Mouse (Mus musculus) cerebellum, adult 2 months (tissue): ENCODE measurements around the gene Dlec1. TPM values are rescaled to one million over a fixed set of nuclear protein-coding genes. Genes with fewer than 3 reads are reported as not detected.
A peak's percentile ranks its signal among the peaks of the same experiment; 100 is the strongest.

Experiments used
- DNase-seq, 2 experiments: peaks; one replicate each; pipeline ENCODE4 v3.0.0; 2021
- H3K27ac ChIP-seq: fragments of 200-500 bp; 2 replicates; pipeline ENCODE4 v1.5.1; 2012; ENCODE audit warnings: low read length, control low read depth, inconsistent platforms; ENCODE audit not compliant: insufficient read depth
- H3K27me3 ChIP-seq: fragments of 200-500 bp; 2 replicates; pipeline ENCODE4 v1.6.1; 2012; ENCODE audit warnings: inconsistent platforms, mild to moderate bottlenecking, low read length, moderate library complexity; ENCODE audit not compliant: control insufficient read depth, insufficient read depth
- H3K4me1 ChIP-seq: fragments of 200-500 bp; 2 replicates; pipeline ENCODE4 v1.6.1; 2011; ENCODE audit warnings: low read length; ENCODE audit not compliant: control insufficient read depth, insufficient read depth
- H3K4me3 ChIP-seq: fragments of 200-500 bp; replicated peaks from 2 replicates; pipeline ENCODE3; 2011; ENCODE audit warnings: mild to moderate bottlenecking, low read depth, low read length, control low read depth; ENCODE audit not compliant: insufficient read depth
- CTCF ChIP-seq: fragments of 200-500 bp; IDR thresholded peaks from 2 replicates; pipeline ENCODE4 v1.5.1; 2011; ENCODE audit warnings: low read depth, mild to moderate bottlenecking, control low read depth, low read length, moderate library complexity, borderline replicate concordance; ENCODE audit not compliant: insufficient read depth
- POLR2A ChIP-seq: fragments of 200-500 bp; IDR thresholded peaks from 2 replicates; pipeline ENCODE4 v1.6.1; 2011; ENCODE audit warnings: low read length, control low read depth, borderline replicate concordance; ENCODE audit not compliant: insufficient read depth
- WGBS: fragments of 180-500 bp; shearing (Covaris S2); methylation state at CpG from one replicate; pipeline ENCODE4 v1.1.7; 2018; 5-methylcytosine and 5-hydroxymethylcytosine counted together
- polyA plus RNA-seq: library from polyadenylated mRNA; depleted of rRNA; stranded (reverse); fragments of >200 nt; gene quantifications from 2 replicates; pipeline ENCODE4 v1.2.3, GENCODE M21; 2012

Dlec1 gene
- polyA plus RNA-seq, 1 experiment, result 2.1 TPM

DNA sequence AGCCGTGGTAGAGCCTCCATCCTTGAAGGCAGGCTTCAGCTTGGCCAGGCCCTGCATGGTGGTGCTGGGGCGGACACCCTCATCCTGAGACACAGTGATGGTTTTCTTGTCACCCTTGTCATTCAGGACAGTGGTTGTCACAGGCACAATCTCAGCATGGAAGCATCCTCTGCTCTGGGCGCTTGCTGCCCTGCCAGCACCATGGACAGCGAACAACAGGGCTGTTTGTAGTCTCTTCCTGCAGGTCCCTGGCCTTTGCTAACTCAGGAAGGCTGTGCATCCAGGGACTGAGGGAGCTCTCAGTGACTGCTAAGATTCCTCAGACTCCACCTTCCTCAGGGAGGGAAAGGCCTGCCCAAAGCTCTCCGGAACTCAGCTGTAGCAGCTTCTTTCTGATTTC, 47.3 kb downstream of the Dlec1 start:
- TF ChIP-seq CTCF, result no peak
- H3K4me1 ChIP-seq, result peaks cover 2% of the 10 kb centered on the region; the same call in 1 of the 2 replicates
- H3K27me3 ChIP-seq, result no peaks in the 10 kb centered on the region
- 67% methylated on average over 5 of the region's 5 CpGs for WGBS
- DNase-seq, result no peak
- no peak overlapping the region for H3K4me3 ChIP-seq
- no peak overlapping the region for H3K27ac ChIP-seq

DNA sequence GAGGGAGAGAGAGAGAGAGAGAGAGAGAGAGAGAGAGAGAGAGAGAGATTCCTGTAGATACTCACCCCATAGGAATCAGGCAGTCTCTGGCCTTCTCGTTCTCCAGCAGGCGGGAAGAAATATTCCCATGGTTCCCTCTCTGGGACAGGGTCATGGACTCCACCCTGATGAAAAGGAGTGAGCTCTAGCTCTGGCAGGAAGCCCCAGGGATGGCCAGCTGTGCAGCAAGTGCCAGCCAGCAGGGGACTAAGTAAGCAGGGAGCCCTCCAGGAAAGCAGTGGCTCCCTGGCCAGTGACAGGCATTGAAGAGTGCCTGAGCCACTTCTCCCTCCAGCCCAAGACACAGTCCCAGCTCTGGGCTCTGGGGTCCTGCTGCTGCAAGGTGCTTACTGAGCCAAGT, 49.5 kb downstream of the Dlec1 start:
- DNase-seq, result no peak
- Histone ChIP-seq H3K27me3 (no peaks in the 10 kb centered on the region; the same call in 1 of the 2 replicates), H3K4me1 (no peaks in the 10 kb centered on the region), H3K4me3 (no peak overlapping the region), H3K27ac (no peak overlapping the region)
- TF ChIP-seq POLR2A (no peak), CTCF (no peak)
- 38% methylated on average over 2 of the region's 2 CpGs for WGBS

DNA sequence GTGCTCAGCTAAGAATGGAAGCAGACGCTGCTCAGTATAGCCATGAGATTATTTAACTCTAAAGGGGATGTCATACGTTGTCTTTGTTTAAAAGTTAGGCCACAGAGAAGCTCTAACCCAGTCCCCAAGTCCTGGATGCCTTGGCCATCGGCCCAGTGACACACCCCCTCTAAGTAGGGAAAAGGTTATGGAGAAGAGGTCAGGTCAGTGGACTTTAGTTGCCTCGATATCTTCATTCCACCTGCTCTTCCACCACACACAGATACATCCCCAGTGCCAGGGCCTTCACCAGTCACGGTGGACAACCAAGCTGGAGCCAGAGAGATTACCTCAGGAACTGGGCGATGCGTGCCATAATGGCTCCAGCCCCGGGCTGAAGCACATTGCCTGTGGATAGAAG, 53.1 kb downstream of the Dlec1 start:
- Histone ChIP-seq H3K4me3 (no peak overlapping the region), H3K27ac (no peak overlapping the region), H3K4me1 (no peaks in the 10 kb centered on the region), H3K27me3 (no peaks in the 10 kb centered on the region; the same call in 1 of the 2 replicates)
- DNase-seq, result no peak
- TF ChIP-seq POLR2A (no peak), CTCF (no peak)
- WGBS, result 56% methylated on average over 8 of the region's 8 CpGs

DNA sequence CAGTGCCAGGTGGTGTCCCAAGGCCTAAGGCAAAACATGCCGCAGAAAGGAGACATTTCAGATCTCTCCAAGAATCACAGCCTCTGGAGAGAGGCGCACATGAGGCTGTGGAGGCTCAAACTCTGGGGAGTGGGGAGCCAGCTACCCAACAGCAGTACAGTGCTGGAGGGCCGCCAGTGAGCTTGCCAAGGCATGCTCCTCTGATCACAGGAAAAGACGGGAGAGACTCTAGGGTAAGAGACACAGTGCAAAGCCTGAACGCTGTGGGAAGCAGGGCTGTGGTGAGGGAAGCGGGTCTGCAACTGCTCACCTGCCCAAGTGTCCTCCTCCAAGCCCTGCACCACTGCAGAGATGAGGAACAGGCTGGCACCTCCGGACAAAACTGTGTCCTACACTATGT, 53.5 kb downstream of the Dlec1 start:
- DNase-seq, result no peak
- Histone ChIP-seq H3K4me3 (no peak overlapping the region), H3K27me3 (no peaks in the 10 kb centered on the region; the same call in 1 of the 2 replicates), H3K4me1 (no peaks in the 10 kb centered on the region), H3K27ac (no peak overlapping the region)
- TF ChIP-seq POLR2A (no peak), CTCF (no peak)
- WGBS, result 23% methylated on average over 7 of the region's 7 CpGs

DNA sequence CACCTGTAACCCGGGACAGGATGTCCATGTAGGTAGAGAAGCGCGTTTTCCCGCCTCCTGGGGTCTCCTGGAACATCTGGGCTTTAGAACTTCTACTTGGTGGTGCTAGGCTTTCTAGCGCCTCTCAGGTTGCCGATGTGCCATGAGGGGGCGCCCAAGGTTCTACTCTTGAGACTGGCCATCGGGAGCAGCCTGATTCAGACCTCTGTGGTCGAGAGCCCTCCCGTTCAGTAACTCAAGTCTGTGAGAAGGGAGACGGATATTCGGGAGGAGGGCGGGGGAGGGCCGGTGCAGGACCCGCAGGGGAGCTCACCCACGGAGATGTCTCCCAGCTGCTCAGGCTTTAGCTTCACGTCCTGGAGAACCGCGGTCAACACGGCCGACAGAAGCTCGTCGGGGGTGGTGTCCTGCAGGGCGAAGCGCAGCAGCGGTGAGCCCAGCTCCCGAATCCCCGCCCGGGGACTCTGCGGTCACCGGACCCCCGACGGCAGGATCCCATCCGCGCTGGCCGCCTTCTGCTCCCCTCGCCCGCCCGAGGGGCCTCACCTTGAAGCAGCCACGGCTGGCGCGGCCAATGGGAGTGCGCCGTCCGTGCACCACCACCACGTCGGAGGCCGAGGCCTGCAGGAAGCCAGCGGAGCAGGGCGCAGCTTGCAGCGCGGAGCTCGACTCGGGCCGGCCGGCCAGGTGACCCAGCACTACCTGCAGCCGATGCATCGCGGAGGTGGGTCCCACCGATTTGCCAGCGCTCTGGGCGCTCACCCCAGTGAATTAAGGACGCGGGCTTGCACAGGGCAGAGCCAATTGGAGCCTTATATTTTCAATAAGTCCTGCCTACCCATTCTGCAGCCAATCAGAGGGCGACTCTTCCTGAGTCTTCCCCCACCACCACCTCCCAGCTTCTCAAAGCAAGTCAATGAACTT, 54.3 kb downstream of the Dlec1 start, which contains the start of gene Acaa1b:
TSS of gene Acaa1b (minus strand) at position 816 of the 924 bp plus-strand sequence.
- TF ChIP-seq POLR2A (no peak), CTCF (peak; percentile 49; the same call in 1 of the 2 replicates)
- Histone ChIP-seq H3K27ac (no peak within 1 kb of the TSS), H3K4me1 (no peaks in the 10 kb centered on the region), H3K4me3 (no peak within 1 kb of the TSS), H3K27me3 (no peaks in the 10 kb centered on the region; the same call in 1 of the 2 replicates)
- DNase-seq, result peak; percentile 43 to 50
- WGBS, result 2% methylated on average over 65 of the region's 65 CpGs

DNA sequence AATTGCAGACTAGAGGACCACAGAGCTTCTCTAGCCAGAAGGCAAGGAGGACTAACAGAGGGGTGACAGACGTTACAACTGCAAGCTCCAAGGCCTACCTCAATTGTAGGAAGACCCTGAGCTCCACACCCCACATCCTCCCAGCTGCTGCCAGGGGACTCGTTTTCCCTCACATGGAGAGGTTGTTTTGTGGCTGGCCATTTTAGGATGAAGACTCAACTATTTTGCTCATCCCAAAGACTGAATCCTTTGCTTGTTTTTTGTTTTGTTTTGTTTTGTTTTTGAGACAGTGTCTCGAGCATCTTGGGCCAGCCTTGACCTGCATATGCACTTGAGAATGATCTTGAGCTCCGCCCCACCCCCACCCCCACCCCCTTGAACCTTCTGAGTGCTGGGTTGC, 56.6 kb downstream of the Dlec1 start, which contains the start of gene Gm47289:
TSS of gene Gm47289 (plus strand) at position 301 of the 400 bp plus-strand sequence.
- 65% methylated on average over 4 of the region's 4 CpGs for WGBS
- TF ChIP-seq POLR2A (no peak), CTCF (no peak)
- DNase-seq, result no peak
- Histone ChIP-seq H3K4me1 (no peaks in the 10 kb centered on the region), H3K4me3 (no peak within 1 kb of the TSS), H3K27me3 (no peaks in the 10 kb centered on the region; the same call in 1 of the 2 replicates), H3K27ac (no peak within 1 kb of the TSS)

DNA sequence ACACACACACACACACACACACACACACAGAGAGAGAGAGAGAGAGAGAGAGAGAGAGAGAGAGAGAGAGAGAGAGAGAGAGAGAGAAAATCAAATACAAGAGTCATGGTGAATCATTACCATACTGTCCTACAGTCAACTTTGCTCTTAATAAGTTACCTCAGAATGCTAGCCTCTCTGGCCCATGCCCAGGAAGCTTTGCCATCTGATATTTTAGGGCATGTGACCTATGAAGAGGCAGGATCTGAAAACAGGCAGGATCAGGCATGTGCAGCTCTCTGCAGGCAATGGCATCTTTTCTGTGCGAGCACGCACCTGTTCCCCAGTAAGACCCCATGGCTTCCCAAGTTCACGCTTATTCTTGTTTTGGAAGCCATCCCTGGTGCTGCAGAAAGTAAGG, 58.4 kb downstream of the Dlec1 start:
- no peak overlapping the region for H3K27ac ChIP-seq
- 28% methylated on average over 3 of the region's 3 CpGs for WGBS
- H3K4me1 ChIP-seq, result no peaks in the 10 kb centered on the region
- H3K27me3 ChIP-seq, result no peaks in the 10 kb centered on the region; the same call in 1 of the 2 replicates
- TF ChIP-seq POLR2A (no peak), CTCF (no peak)
- no peak for DNase-seq
- no peak overlapping the region for H3K4me3 ChIP-seq

DNA sequence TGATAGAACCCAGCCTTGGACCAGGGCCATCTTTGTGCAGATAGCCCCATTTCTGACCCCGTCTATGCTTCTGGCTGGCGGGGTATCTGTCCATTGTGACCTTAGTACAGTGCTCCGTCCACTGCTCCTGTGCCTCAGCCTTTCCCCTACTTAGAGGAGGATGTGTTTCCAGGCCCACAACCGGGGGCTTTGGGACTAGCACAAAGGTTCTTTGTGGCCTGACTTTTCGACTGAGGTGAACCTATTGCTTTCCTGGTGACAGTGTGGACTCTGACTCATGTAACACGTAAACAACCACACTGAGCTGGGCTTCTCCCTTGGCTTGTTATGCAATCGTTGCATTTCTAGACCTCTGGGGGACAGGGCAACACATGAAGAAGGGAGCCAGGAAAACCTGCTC, 62.5 kb downstream of the Dlec1 start:
- H3K4me3 ChIP-seq, result no peak overlapping the region
- 88% methylated on average over 7 of the region's 7 CpGs for WGBS
- DNase-seq, result no peak
- H3K4me1 ChIP-seq, result no peaks in the 10 kb centered on the region
- no peak overlapping the region for H3K27ac ChIP-seq
- no peaks in the 10 kb centered on the region for H3K27me3 ChIP-seq
- TF ChIP-seq POLR2A (no peak), CTCF (no peak)
